Mouse (Mus musculus) spleen, adult 2 months (tissue): ENCODE data around the gene Olfr1371. TPM values are rescaled to one million over a fixed set of nuclear protein-coding genes. Genes with fewer than 3 reads are reported as not detected.

Source experiments
- DNase-seq, 2 experiments: peaks; one replicate each; pipeline versions ENCODE4 v3.0.0 to v3.0.0-alpha.2; 2012 to 2021; ENCODE audit warnings: low spot score in 2 of 2, low read depth in 1 of 2
- H3K27ac ChIP-seq: fragments of 200-500 bp; 2 replicates; pipeline ENCODE4 v1.5.1; 2012; ENCODE audit warnings: low read length, inconsistent platforms; ENCODE audit not compliant: insufficient read depth
- H3K27me3 ChIP-seq: fragments of 200-500 bp; 2 replicates; pipeline ENCODE4 v1.6.1; 2012; ENCODE audit warnings: mild to moderate bottlenecking, moderate library complexity, low read length, inconsistent platforms; ENCODE audit not compliant: control insufficient read depth, insufficient read depth
- H3K36me3 ChIP-seq: fragments of 200-500 bp; 2 replicates; pipeline ENCODE4 v1.6.1; 2012; ENCODE audit warnings: mild to moderate bottlenecking, low read length, inconsistent platforms; ENCODE audit not compliant: control insufficient read depth, insufficient read depth
- H3K4me1 ChIP-seq: fragments of 200-500 bp; 2 replicates; pipeline ENCODE4 v1.6.1; 2011; ENCODE audit warnings: inconsistent platforms; ENCODE audit not compliant: control insufficient read depth, insufficient read depth, insufficient read length
- H3K4me3 ChIP-seq: fragments of 200-500 bp; 2 replicates; pipeline ENCODE4 v1.5.1; 2011; ENCODE audit warnings: mild to moderate bottlenecking, inconsistent platforms; ENCODE audit not compliant: insufficient read depth, insufficient read length; ENCODE audit errors: extremely low read depth
- CTCF ChIP-seq: fragments of 200-500 bp; IDR thresholded peaks from 2 replicates; pipeline ENCODE4 v1.5.1; 2011; ENCODE audit warnings: mild to moderate bottlenecking, inconsistent platforms; ENCODE audit not compliant: insufficient read depth, insufficient read length, insufficient replicate concordance; ENCODE audit errors: extremely low read depth
- POLR2A ChIP-seq: fragments of 200-500 bp; IDR thresholded peaks from 2 replicates; pipeline ENCODE4 v1.6.1; 2011; ENCODE audit warnings: low read depth, low read length, inconsistent platforms
- WGBS: fragments of 180-500 bp; shearing (Covaris S2); methylation state at CpG from one replicate; pipeline ENCODE4 v1.1.7; 2018; 5-methylcytosine and 5-hydroxymethylcytosine counted together
- polyA plus RNA-seq: library from polyadenylated mRNA; depleted of rRNA; stranded (reverse); fragments of >200 nt; gene quantifications from 2 replicates; pipeline ENCODE4 v1.2.3, GENCODE M21; 2012

Gene Olfr1371
- polyA plus RNA-seq, 1 experiment: not detected

GRCm38 (mm10) chr11:52253674-52254375, 40.0 kb upstream of the Olfr1371 start:
- no peak overlapping the region for H3K27ac ChIP-seq
- no peak for TF ChIP-seq POLR2A
- TF ChIP-seq CTCF: peak; percentile 54; the same call in 1 of the 2 replicates
- H3K36me3 ChIP-seq: peaks cover 1% of the 10 kb centered on the region
- DNase-seq: peak in 1 of 2 experiments; percentile 45
- H3K27me3 ChIP-seq: no peaks in the 10 kb centered on the region
- WGBS: 70% methylated on average over 11 of the region's 11 CpGs
- H3K4me1 ChIP-seq: no peaks in the 10 kb centered on the region
- H3K4me3 ChIP-seq: no peak overlapping the region

- Histone ChIP-seq H3K27ac (no peak overlapping the region), H3K36me3 (peaks cover 4% of the 10 kb centered on the region), H3K4me3 (no peak overlapping the region), H3K4me1 (no peaks in the 10 kb centered on the region), H3K27me3 (no peaks in the 10 kb centered on the region)
- WGBS: 61% methylated on average over 1 of the region's 1 CpGs
- TF ChIP-seq POLR2A (no peak), CTCF (no peak)
- DNase-seq: no peak
Observed at GRCm38 (mm10) chr11:52252692-52253091, 38.9 kb upstream of the Olfr1371 start.

GRCm38 (mm10) chr11:52251770-52252169, 38.0 kb upstream of the Olfr1371 start:
- DNase-seq: no peak
- no peak overlapping the region for H3K4me3 ChIP-seq
- H3K27me3 ChIP-seq: no peaks in the 10 kb centered on the region
- H3K27ac ChIP-seq: no peak overlapping the region
- TF ChIP-seq POLR2A: no peak
- H3K4me1 ChIP-seq: no peaks in the 10 kb centered on the region
- WGBS: 92% methylated on average over 5 of the region's 5 CpGs
- H3K36me3 ChIP-seq: peaks cover 7% of the 10 kb centered on the region

GRCm38 (mm10) chr11:52249452-52249851, 35.7 kb upstream of the Olfr1371 start:
- TF ChIP-seq CTCF: no peak
- no peak for TF ChIP-seq POLR2A
- peaks cover 16% of the 10 kb centered on the region for H3K36me3 ChIP-seq
- H3K4me1 ChIP-seq: no peaks in the 10 kb centered on the region
- H3K27me3 ChIP-seq: no peaks in the 10 kb centered on the region
- no peak overlapping the region for H3K27ac ChIP-seq
- DNase-seq: no peak
- WGBS: 95% methylated on average over 2 of the region's 2 CpGs
- H3K4me3 ChIP-seq: no peak overlapping the region

GRCm38 (mm10) chr11:52240898-52241542, 27.2 kb upstream of the Olfr1371 start:
- DNase-seq: no peak
- 67% methylated on average over 4 of the region's 4 CpGs for WGBS
- 0 out of 2 replicates have a peak, but pooled peaks cover 2% of the 10 kb centered on the region for H3K4me1 ChIP-seq
- H3K27ac ChIP-seq: no peak overlapping the region
- H3K36me3 ChIP-seq: peaks cover 33% of the 10 kb centered on the region
- TF ChIP-seq POLR2A (no peak), CTCF (no peak)
- no peaks in the 10 kb centered on the region for H3K27me3 ChIP-seq
- H3K4me3 ChIP-seq: no peak overlapping the region

GRCm38 (mm10) chr11:52234509-52234908, 20.7 kb upstream of the Olfr1371 start:
- no peak for DNase-seq
- Histone ChIP-seq H3K27ac (no peak overlapping the region), H3K36me3 (peaks cover 10% of the 10 kb centered on the region), H3K27me3 (no peaks in the 10 kb centered on the region), H3K4me1 (no peaks in the 10 kb centered on the region; the same call in 1 of the 2 replicates), H3K4me3 (no peak overlapping the region)
- TF ChIP-seq POLR2A (no peak), CTCF (no peak)

GRCm38 (mm10) chr11:52233906-52234305, 20.1 kb upstream of the Olfr1371 start:
- WGBS: 95% methylated on average over 1 of the region's 1 CpGs
- no peak overlapping the region for H3K4me3 ChIP-seq
- no peak for DNase-seq
- TF ChIP-seq POLR2A (no peak), CTCF (no peak)
- no peaks in the 10 kb centered on the region; the same call in 1 of the 2 replicates for H3K4me1 ChIP-seq
- H3K27ac ChIP-seq: no peak overlapping the region
- H3K27me3 ChIP-seq: no peaks in the 10 kb centered on the region
- peaks cover 8% of the 10 kb centered on the region for H3K36me3 ChIP-seq
